ENCODE assay signal across 24 mouse cellular contexts in genomic region chr5:8326671-8327070, GRCm38 (mm10).
"Had no signal": no experiment of that assay in that cellular context is flagged by ENCODE, and none has a peak within 500 bp of the region (broad histone marks: within the 10 kb centered on the region; RNA-seq: fewer than 3 reads in every experiment).

No protein-coding gene starts in this region.

- H3K4me1 ChIP-seq: heart, embryonic 10.5 days; heart, embryonic 12.5 days; hindbrain, embryonic 10.5 days; hindbrain, embryonic 12.5 days; intestine, embryonic 15.5 days; limb, embryonic 10.5 days; limb, embryonic 12.5 days; liver, embryonic 13.5 days; liver, embryonic 15.5 days had no signal

- ATAC-seq: hindbrain, embryonic 16.5 days; inflammation-experienced regulatory T-cells, adult 6 months; intestine, embryonic 15.5 days; intestine, postnatal 0 days; liver, postnatal 0 days had no signal

- H3K27me3 ChIP-seq: heart, embryonic 12.5 days; hindbrain, embryonic 12.5 days; intestine, embryonic 15.5 days; limb, embryonic 12.5 days; liver, embryonic 13.5 days; liver, embryonic 15.5 days had no signal

- H3K4me2 ChIP-seq: heart, embryonic 12.5 days; hindbrain, embryonic 12.5 days; hindbrain, embryonic 14.5 days; intestine, embryonic 15.5 days; limb, embryonic 12.5 days; liver, embryonic 11.5 days; liver, embryonic 13.5 days; liver, embryonic 15.5 days had no signal

- H3K27ac ChIP-seq: gastrocnemius, adult 2 months; heart, embryonic 10.5 days; hindbrain, embryonic 10.5 days; hindbrain, embryonic 12.5 days; hindbrain, embryonic 14.5 days; intestine, embryonic 15.5 days; layer of hippocampus, adult 2 months; left cerebral cortex, adult 2 months; limb, embryonic 10.5 days; limb, embryonic 12.5 days; liver, embryonic 13.5 days; liver, embryonic 15.5 days had no signal

- H3K9me3 ChIP-seq: heart, embryonic 10.5 days; heart, embryonic 12.5 days; hindbrain, embryonic 10.5 days; hindbrain, embryonic 12.5 days; intestine, embryonic 15.5 days; limb, embryonic 10.5 days; limb, embryonic 12.5 days; liver, embryonic 13.5 days; liver, embryonic 15.5 days had no signal

- H3K9ac ChIP-seq: heart, embryonic 12.5 days; hindbrain, embryonic 12.5 days; hindbrain, embryonic 14.5 days; intestine, embryonic 15.5 days; limb, embryonic 12.5 days; liver, embryonic 13.5 days; liver, embryonic 15.5 days; liver, postnatal 0 days had no signal

- H3K4me3 ChIP-seq: gastrocnemius, adult 2 months; heart, embryonic 10.5 days; heart, embryonic 12.5 days; hindbrain, embryonic 10.5 days; hindbrain, embryonic 12.5 days; intestine, embryonic 15.5 days; layer of hippocampus, adult 2 months; left cerebral cortex, adult 2 months; limb, embryonic 10.5 days; limb, embryonic 12.5 days; liver, embryonic 13.5 days; liver, embryonic 15.5 days had no signal

- DNase-seq: gastrocnemius, adult 2 months; gastrocnemius, postnatal 10 days; gastrocnemius, postnatal 25 days; heart, adult 18-20 months; heart, postnatal 10 days; heart, postnatal 4 days; liver; liver, embryonic 13.5 days; liver, postnatal 0 days had no signal

- H3K36me3 ChIP-seq: heart, embryonic 10.5 days; heart, embryonic 12.5 days; hindbrain, embryonic 10.5 days; hindbrain, embryonic 12.5 days; intestine, embryonic 15.5 days; limb, embryonic 10.5 days; liver, embryonic 13.5 days; liver, embryonic 15.5 days had no signal
